Mouse (Mus musculus) kidney, embryonic 16.5 days (tissue): ENCODE results near the gene Trpm8. TPM values are rescaled to one million over a fixed set of nuclear protein-coding genes. Genes with fewer than 3 reads are reported as not detected.

ENCODE experiments used
- ATAC-seq: fragments of 200-750 bp; cut with Nextera tagmentation; 2 replicates; pipeline ENCODE4 v1.8.0; 2017; ENCODE audit warnings: moderate TSS enrichment; ENCODE audit not compliant: low FRiP score, low TSS enrichment
- H3K27ac ChIP-seq: fragments of 300-500 bp; sonication (generic); 2 replicates; pipeline ENCODE4 v1.5.1; 2014; ENCODE audit warnings: low read length
- H3K27me3 ChIP-seq: fragments of 300-500 bp; sonication (generic); 2 replicates; pipeline ENCODE4 v1.6.1; 2014; ENCODE audit warnings: low read length, control low read depth, mixed read lengths; ENCODE audit not compliant: insufficient read depth
- H3K36me3 ChIP-seq: fragments of 300-500 bp; sonication (generic); 2 replicates; pipeline ENCODE4 v1.6.1; 2014; ENCODE audit warnings: low read length, control low read depth, mixed read lengths; ENCODE audit not compliant: insufficient read depth
- H3K4me1 ChIP-seq: fragments of 300-500 bp; sonication (generic); 2 replicates; pipeline ENCODE4 v1.6.1; 2014; ENCODE audit warnings: low read length, control low read depth, mixed read lengths; ENCODE audit not compliant: insufficient read depth
- H3K4me2 ChIP-seq: fragments of 300-500 bp; sonication (generic); replicated peaks from 2 replicates; pipeline ENCODE4 v1.6.1; 2014; ENCODE audit warnings: low read depth, low read length
- H3K4me3 ChIP-seq: fragments of 300-500 bp; sonication (generic); 2 replicates; pipeline ENCODE4 v1.5.1; 2014; ENCODE audit warnings: mild to moderate bottlenecking, low read length
- H3K9ac ChIP-seq: fragments of 300-500 bp; sonication (generic); replicated peaks from 2 replicates; pipeline ENCODE4 v1.6.1; 2014; ENCODE audit warnings: low read length
- H3K9me3 ChIP-seq: fragments of 300-500 bp; sonication (generic); 2 replicates; pipeline ENCODE4 v1.6.1; 2016; ENCODE audit warnings: low read length, control low read depth
- WGBS: fragments of 180-500 bp; shearing (Covaris S2); extraction: QIAGEN DNeasy Blood & Tissue Kit; methylation state at CpG from one replicate; pipeline ENCODE4 v1.1.7; 2014; 5-methylcytosine and 5-hydroxymethylcytosine counted together
- polyA plus RNA-seq: library from polyadenylated mRNA; unstranded; fragments of >200 nt; fragmentation: Nextera tagmentation; extraction: Ambion mirVana; gene quantifications from 2 replicates; pipeline ENCODE4 v1.2.1, GENCODE M21; 2015

The Trpm8 gene
- polyA plus RNA-seq, 1 experiment from 2014 or later: not detected

- Histone ChIP-seq H3K27me3 (no peaks in the 10 kb centered on the region), H3K9me3 (peaks cover 41% of the 10 kb centered on the region), H3K4me1 (peaks cover 13% of the 10 kb centered on the region), H3K4me2 (no peak overlapping the region), H3K4me3 (no peak overlapping the region), H3K27ac (no peak overlapping the region), H3K9ac (no peak overlapping the region), H3K36me3 (peaks cover 25% of the 10 kb centered on the region)
- ATAC-seq: no peak
- WGBS: 79% methylated on average over 10 of the region's 10 CpGs
These were observed 20.4 kb upstream of the Trpm8 start for GRCm38 (mm10) chr1:88256886-88257663.

GRCm38 (mm10) chr1:88257681-88258080 is 19.8 kb upstream of the Trpm8 start:
- Histone ChIP-seq H3K4me2 (no peak overlapping the region), H3K4me3 (no peak overlapping the region), H3K36me3 (peaks cover 31% of the 10 kb centered on the region), H3K27me3 (no peaks in the 10 kb centered on the region), H3K4me1 (peaks cover 17% of the 10 kb centered on the region), H3K9ac (no peak overlapping the region), H3K27ac (no peak overlapping the region), H3K9me3 (peaks cover 35% of the 10 kb centered on the region)
- ATAC-seq: no peak
- WGBS: 81% methylated on average over 6 of the region's 6 CpGs

GRCm38 (mm10) chr1:88258361-88258760 is 19.1 kb upstream of the Trpm8 start:
- Histone ChIP-seq H3K4me3 (no peak overlapping the region), H3K36me3 (peaks cover 38% of the 10 kb centered on the region), H3K9ac (no peak overlapping the region), H3K4me2 (no peak overlapping the region), H3K27me3 (no peaks in the 10 kb centered on the region), H3K9me3 (peaks cover 29% of the 10 kb centered on the region), H3K27ac (no peak overlapping the region), H3K4me1 (peaks cover 17% of the 10 kb centered on the region)
- WGBS: 68% methylated on average over 6 of the region's 6 CpGs
- ATAC-seq: no peak

GRCm38 (mm10) chr1:88258881-88259642 is 18.4 kb upstream of the Trpm8 start:
- peaks cover 17% of the 10 kb centered on the region for H3K4me1 ChIP-seq
- no peak overlapping the region for H3K9ac ChIP-seq
- H3K4me2 ChIP-seq: no peak overlapping the region
- H3K4me3 ChIP-seq: no peak overlapping the region
- ATAC-seq: peak; percentile 16
- WGBS: 59% methylated on average over 8 of the region's 8 CpGs
- peaks cover 24% of the 10 kb centered on the region for H3K9me3 ChIP-seq
- peaks cover 45% of the 10 kb centered on the region for H3K36me3 ChIP-seq
- no peaks in the 10 kb centered on the region for H3K27me3 ChIP-seq
- H3K27ac ChIP-seq: peak overlapping the region; percentile 3; the same call in 1 of the 2 replicates

GRCm38 (mm10) chr1:88259643-88260024 is 17.8 kb upstream of the Trpm8 start:
- peak; percentile 7; the same call in 1 of the 2 replicates for ATAC-seq
- H3K9ac ChIP-seq: no peak overlapping the region
- H3K4me2 ChIP-seq: no peak overlapping the region
- H3K27ac ChIP-seq: peak overlapping the region; percentile 3; the same call in 1 of the 2 replicates
- 73% methylated on average over 4 of the region's 4 CpGs for WGBS
- peaks cover 19% of the 10 kb centered on the region for H3K9me3 ChIP-seq
- H3K4me3 ChIP-seq: no peak overlapping the region
- H3K4me1 ChIP-seq: peaks cover 17% of the 10 kb centered on the region
- peaks cover 50% of the 10 kb centered on the region for H3K36me3 ChIP-seq
- no peaks in the 10 kb centered on the region for H3K27me3 ChIP-seq

- ATAC-seq: peak; percentile 10; the same call in 1 of the 2 replicates
- no peaks in the 10 kb centered on the region for H3K27me3 ChIP-seq
- H3K4me2 ChIP-seq: no peak overlapping the region
- no peak overlapping the region for H3K27ac ChIP-seq
- no peak overlapping the region for H3K4me3 ChIP-seq
- H3K9me3 ChIP-seq: peaks cover 14% of the 10 kb centered on the region
- peaks cover 55% of the 10 kb centered on the region for H3K36me3 ChIP-seq
- 75% methylated on average over 6 of the region's 6 CpGs for WGBS
- H3K9ac ChIP-seq: no peak overlapping the region
- H3K4me1 ChIP-seq: peaks cover 17% of the 10 kb centered on the region
These were observed 17.3 kb upstream of the Trpm8 start for GRCm38 (mm10) chr1:88260114-88260513.

GRCm38 (mm10) chr1:88260604-88261377 is 16.7 kb upstream of the Trpm8 start:
- Histone ChIP-seq H3K9me3 (peaks cover 8% of the 10 kb centered on the region), H3K4me1 (peaks cover 17% of the 10 kb centered on the region), H3K4me2 (no peak overlapping the region), H3K4me3 (no peak overlapping the region), H3K9ac (no peak overlapping the region), H3K27ac (no peak overlapping the region), H3K27me3 (no peaks in the 10 kb centered on the region), H3K36me3 (peaks cover 62% of the 10 kb centered on the region)
- WGBS: 83% methylated on average over 10 of the region's 10 CpGs
- no peak for ATAC-seq

GRCm38 (mm10) chr1:88261706-88262105 is 15.8 kb upstream of the Trpm8 start:
- Histone ChIP-seq H3K9ac (no peak overlapping the region), H3K27ac (no peak overlapping the region), H3K4me2 (no peak overlapping the region), H3K4me1 (peaks cover 17% of the 10 kb centered on the region), H3K4me3 (no peak overlapping the region), H3K36me3 (peaks cover 71% of the 10 kb centered on the region), H3K9me3 (no peaks in the 10 kb centered on the region), H3K27me3 (no peaks in the 10 kb centered on the region)
- no peak for ATAC-seq
- 87% methylated on average over 7 of the region's 7 CpGs for WGBS

GRCm38 (mm10) chr1:88262255-88262654 is 15.2 kb upstream of the Trpm8 start:
- H3K27ac ChIP-seq: no peak overlapping the region
- no peaks in the 10 kb centered on the region for H3K9me3 ChIP-seq
- H3K4me2 ChIP-seq: no peak overlapping the region
- H3K36me3 ChIP-seq: peaks cover 77% of the 10 kb centered on the region
- no peak for ATAC-seq
- no peaks in the 10 kb centered on the region for H3K27me3 ChIP-seq
- H3K9ac ChIP-seq: no peak overlapping the region
- H3K4me3 ChIP-seq: no peak overlapping the region
- WGBS: 54% methylated on average over 4 of the region's 4 CpGs
- H3K4me1 ChIP-seq: peaks cover 17% of the 10 kb centered on the region
